Mouse (Mus musculus): Measurements from ENCODE around the gene Plac9a.
"Not testable (repeated sequence)": the region's sequence is repeated elsewhere in the genome, so short reads cannot be mapped to it uniquely, and the experiment has no call there.

- TF ChIP-seq POLR2A (IDR thresholded peaks at IDR 0.05; ENCODE audit: insufficient read depth, low read depth, low read length); CTCF (IDR thresholded peaks at IDR 0.05); EP300 (IDR thresholded peaks at IDR 0.05; ENCODE audit: insufficient read depth, low read depth, low read length): not testable (repeated sequence)
These were observed 24.6 kb upstream of the Plac9a start, which contains the start of gene Tmem254a for GRCm38 (mm10) chr14:25927562-25927881.

Data from heart, adult 2 months (tissue).